Mouse (Mus musculus): ENCODE data around the gene Chrna4. TPM values are rescaled to one million over a fixed set of nuclear protein-coding genes. Genes with fewer than 3 reads are reported as not detected.

The Chrna4 gene
- polyA plus RNA-seq (2021; fragmentation: Nextera tagmentation): 11.1 and 15.5 TPM in 2 replicates
- long read RNA-seq, experiment 1, full-length matches to known transcripts: 7 of 16 reads
- long read RNA-seq, experiment 1, partial matches to known transcripts: 4 of 16 reads
- long read RNA-seq, experiment 1, other reads (novel, unspliced or antisense): 5 of 16 reads
- long read RNA-seq, experiment 2, full-length matches to known transcripts: 61 of 77 reads
- long read RNA-seq, experiment 2, partial matches to known transcripts: 8 of 77 reads
- long read RNA-seq, experiment 2, other reads (novel, unspliced or antisense): 8 of 77 reads

DNA sequence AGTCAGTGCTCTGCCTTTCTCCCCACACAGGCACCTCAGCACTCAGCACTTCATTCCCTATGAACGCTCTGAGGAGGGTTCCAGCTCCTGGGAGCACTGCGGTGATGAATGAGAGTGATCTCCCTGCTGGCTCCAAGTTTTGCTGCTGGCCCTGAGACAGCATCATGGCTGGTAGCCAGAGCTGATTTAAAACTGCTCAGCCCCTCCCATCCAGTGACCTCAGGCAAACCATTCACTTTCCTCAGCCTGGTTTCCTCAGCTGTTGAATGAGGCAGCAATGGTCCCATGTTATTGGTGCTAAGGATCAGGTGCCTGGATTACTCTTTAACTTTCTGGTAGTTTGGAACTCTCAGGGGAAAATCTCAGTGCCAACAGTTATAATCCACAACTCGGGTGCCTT lies at the start of gene Chrna4:
Chrna4 (minus strand) TSS at position 110 of the 400 bp plus-strand sequence.

DNA sequence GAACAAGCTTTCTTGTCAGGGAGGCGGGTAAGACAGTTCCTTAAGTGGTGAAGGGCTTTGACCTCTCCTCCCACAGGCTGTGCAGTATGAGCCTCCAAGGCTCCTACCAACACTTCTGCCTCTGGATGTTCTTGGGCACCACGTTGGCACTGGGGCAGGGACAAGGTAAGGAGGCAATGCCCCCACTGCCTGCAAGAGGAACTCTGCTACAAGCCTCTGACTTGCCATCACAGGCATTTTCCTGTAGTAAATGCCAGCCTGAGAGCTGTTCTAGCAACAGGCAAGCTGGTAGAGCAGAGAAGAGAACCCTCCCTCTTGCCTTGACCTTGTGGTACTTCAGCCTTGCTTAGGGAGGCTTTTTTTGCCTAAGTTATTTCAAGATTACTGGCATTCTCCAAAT lies 56.9 kb downstream of the Chrna4 start, which contains the start of gene Col20a1:
Col20a1 (plus strand) TSS at position 87 of the 400 bp plus-strand sequence.

Other genes starting within 250 kb of the Chrna4 start
- 5.2 and 5.4 TPM in 2 replicates for gene Ythdf1, start 122.6 kb downstream of the Chrna4 start, polyA plus RNA-seq (2021; fragmentation: Nextera tagmentation)
- gene Birc7, start 114.5 kb downstream of the Chrna4 start, polyA plus RNA-seq (2021; fragmentation: Nextera tagmentation): 0.48 and 0.62 TPM in 2 replicates
- gene Nkain4, start 88.8 kb downstream of the Chrna4 start, polyA plus RNA-seq (2021; fragmentation: Nextera tagmentation): 160 and 162 TPM in 2 replicates
- gene Arfgap1, start 76.3 kb downstream of the Chrna4 start, polyA plus RNA-seq (2021; fragmentation: Nextera tagmentation): 88.1 and 93.7 TPM in 2 replicates
- 0.09 and 0.28 TPM in 2 replicates for gene Col20a1, start 57.0 kb downstream of the Chrna4 start, polyA plus RNA-seq (2021; fragmentation: Nextera tagmentation)
- 29.0 and 36.4 TPM in 2 replicates for gene Kcnq2, start 91.8 kb upstream of the Chrna4 start, polyA plus RNA-seq (2021; fragmentation: Nextera tagmentation)
- gene Eef1a2, start 113.5 kb upstream of the Chrna4 start, polyA plus RNA-seq (2021; fragmentation: Nextera tagmentation): 211 and 291 TPM in 2 replicates
- gene Ppdpf, start 143.7 kb upstream of the Chrna4 start, polyA plus RNA-seq (2021; fragmentation: Nextera tagmentation): 180 and 191 TPM in 2 replicates
- not detected in 2 replicates for gene Ptk6, start 159.2 kb upstream of the Chrna4 start, polyA plus RNA-seq (2021; fragmentation: Nextera tagmentation)
- gene Srms, start 169.6 kb upstream of the Chrna4 start, polyA plus RNA-seq (2021; fragmentation: Nextera tagmentation): 0.20 and 0.21 TPM in 2 replicates
- 0.40 and 0.74 TPM in 2 replicates for gene Fndc11, start 176.5 kb upstream of the Chrna4 start, polyA plus RNA-seq (2021; fragmentation: Nextera tagmentation)
- gene Helz2, start 198.5 kb upstream of the Chrna4 start, polyA plus RNA-seq (2021; fragmentation: Nextera tagmentation): 0.21 and 0.25 TPM in 2 replicates
- 2.1 TPM in 2 replicates for gene Gmeb2, start 244.5 kb upstream of the Chrna4 start, polyA plus RNA-seq (2021; fragmentation: Nextera tagmentation)

Data from layer of hippocampus, adult 6 months (tissue).